9 mouse cellular contexts compared by ENCODE assay signal in genomic region chr19:61224678-61225525, GRCm38 (mm10). TPM values are rescaled to one million over a fixed set of nuclear protein-coding genes. Genes with fewer than 3 reads are reported as not detected.
DNase-seq lines count a peak whose midpoint lies in the region; ATAC-seq and TF ChIP-seq lines count a peak whose summit lies in the region.
"Had no signal": no experiment of that assay in that cellular context is flagged by ENCODE, and none has a peak within 500 bp of the region (broad histone marks: within the 10 kb centered on the region; RNA-seq: fewer than 3 reads in every experiment).

No protein-coding gene starts in this region.

- intact Hi-C loops in left cerebral cortex, postnatal 14 days (cut with DNase I) = no loop called here

- H3K4me2 ChIP-seq in CH12.LX (ENCODE audit: insufficient read depth, low read depth, poor library complexity, severe bottlenecking) = no peak overlapping the region
- peak overlapping the region; percentile 62 for H3K4me2 ChIP-seq in heart, postnatal 0 days (ENCODE audit: low read depth, low read length)

- H3K9ac ChIP-seq in CH12.LX (ENCODE audit: insufficient read depth, low read depth) = no peak overlapping the region
- no peak overlapping the region for H3K9ac ChIP-seq in heart, postnatal 0 days (replicated peaks; ENCODE audit: low read depth, low read length)

- TF ChIP-seq CTCF in CH12.LX (conservative IDR thresholded peaks at IDR 0.05 in 1 of 2, IDR thresholded peaks at IDR 0.05 in 1 of 2; ENCODE audit: low read depth in 2 of 2, low read length in 2 of 2) = no peak
- no peak for TF ChIP-seq CTCF in heart, postnatal 0 days (IDR thresholded peaks at IDR 0.05; ENCODE audit: low read depth)

- peaks cover 0 to 4% of the 10 kb centered on the region in 2 experiments; a peak in 2 of 4 replicates for H3K4me1 ChIP-seq in CH12.LX (ENCODE audit: control insufficient read depth in 1 of 2, insufficient read depth in 2 of 2)
- H3K4me1 ChIP-seq in heart, postnatal 0 days (ENCODE audit: control insufficient read depth, insufficient read depth) = no peaks in the 10 kb centered on the region

- no peak overlapping the region for H3K4me3 ChIP-seq in CH12.LX (replicated peaks in 1 of 3; ENCODE audit: low read depth in 2 of 3, low read length in 2 of 3, poor library complexity in 1 of 3)
- peak overlapping the region; percentile 63 for H3K4me3 ChIP-seq in heart, postnatal 0 days (ENCODE audit: low read depth, low read length)

- TF ChIP-seq RAD21 in CH12.LX (IDR thresholded peaks at IDR 0.05; ENCODE audit: low read depth, low read length) = no peak

- ATAC-seq in heart, postnatal 0 days (ENCODE audit: insufficient read depth, low read depth) = peak; percentile 7; the same call in 1 of the 2 replicates
- ATAC-seq in inflammation-experienced regulatory T-cells, adult 6 months = no peak

- no peak overlapping the region for H3K27ac ChIP-seq in CH12.LX (ENCODE audit: insufficient read depth, low read depth)
- no peak overlapping the region for H3K27ac ChIP-seq in heart, postnatal 0 days (ENCODE audit: low read depth)

- no peak for TF ChIP-seq POLR2A in CH12.LX (IDR thresholded peaks at IDR 0.05; ENCODE audit: low read depth, low read length)

- peaks cover 3 to 25% of the 10 kb centered on the region in 2 experiments for H3K36me3 ChIP-seq in CH12.LX (replicated peaks in 1 of 2; ENCODE audit: control insufficient read depth in 1 of 2, insufficient read depth in 1 of 2, low read length in 1 of 2)
- no peaks in the 10 kb centered on the region for H3K36me3 ChIP-seq in heart, postnatal 0 days (replicated peaks; ENCODE audit: control insufficient read depth, insufficient read depth, low read length)

- H3K79me2 ChIP-seq in CH12.LX (replicated peaks; ENCODE audit: control insufficient read depth, extremely low read depth, insufficient read depth, poor library complexity, severe bottlenecking) = no peaks in the 10 kb centered on the region

- peaks cover 30% of the 10 kb centered on the region for H3K9me3 ChIP-seq in CH12.LX (replicated peaks; ENCODE audit: low read length)
- 0 out of 2 replicates have a peak, but pooled peaks cover 3% of the 10 kb centered on the region for H3K9me3 ChIP-seq in heart, postnatal 0 days (replicated peaks; ENCODE audit: control insufficient read depth, low read length)

- in situ Hi-C loops in CH12.LX (cut with MboI; ENCODE audit: low pct_ligation_motif_present, low pct_unique_long_range_greater_than_20kb, low sequenced_read_pairs) = no loop called here

- peak; percentile 9 for DNase-seq in gastrocnemius, postnatal 25 days
- DNase-seq in gastrocnemius, postnatal 4 days (ENCODE audit: low spot score in 2 of 2) = no peak
- DNase-seq in CH12.LX (ENCODE audit: extremely low read depth) = no peak
- peak; percentile 56 for DNase-seq in cerebellum, adult 9-11 months
- DNase-seq in heart, postnatal 0 days (ENCODE audit: low spot score) = peak; percentile 7
- peak; percentile 17 to 30 for DNase-seq in left cerebral cortex, postnatal 14 days (ENCODE audit: low spot score in 2 of 2)
- peak; percentile 42 for DNase-seq in naive thymus-derived CD4-positive, alpha-beta T cell, adult 2 months (ENCODE audit: low read depth)

- H3K27me3 ChIP-seq in CH12.LX (replicated peaks) = no peaks in the 10 kb centered on the region
- H3K27me3 ChIP-seq in heart, postnatal 0 days (ENCODE audit: control insufficient read depth, insufficient read depth, low read length) = no peaks in the 10 kb centered on the region

- dilution Hi-C loops in CH12.LX (cut with MboI; ENCODE audit: extremely low pct_ligation_motif_present, extremely low pct_unique_long_range_greater_than_20kb, low sequenced_read_pairs) = no loop called here

- 47% methylated on average over 41 of the region's 53 CpGs for WGBS in heart, postnatal 0 days

- TF ChIP-seq EP300 in CH12.LX (IDR thresholded peaks at IDR 0.05; ENCODE audit: low read length) = no peak
- no peak for TF ChIP-seq EP300 in heart, postnatal 0 days (IDR thresholded peaks at IDR 0.05; ENCODE audit: low read depth)

TF ChIP-seq in CH12.LX, 34 proteins besides CTCF, POLR2A, EP300 and RAD21:
- TF ChIP-seq E2F4 (IDR thresholded peaks at IDR 0.05; ENCODE audit: insufficient replicate concordance, low read depth, low read length) (no peak), ZKSCAN1 (IDR thresholded peaks at IDR 0.05; ENCODE audit: borderline replicate concordance, low read depth, low read length) (peak; percentile 29; the same call in 1 of the 2 replicates)

RNA-seq across cellular contexts. Expression of gene Csf2ra, which starts 3.3 kb away (rescaled TPM):
- total RNA-seq in gastrocnemius, postnatal 25 days (2021) = 1 to 10 TPM; 1.3 to 2.1 TPM
- total RNA-seq in gastrocnemius, postnatal 4 days (2021) = 1 to 10 TPM; 6.2 to 8.7 TPM
- total RNA-seq in CH12.LX (2012; rRNA removed) (3.9 and 4.3 TPM in 2 replicates), CH12.LX (2014; rRNA removed) (2.3 and 2.9 TPM in 2 replicates)
- polyA plus RNA-seq in CH12.LX (2012; ENCODE audit: insufficient read length, low read depth) = 6.6 and 10.4 TPM in 2 replicates
- total RNA-seq in heart, postnatal 0 days (2014; rRNA removed; ENCODE audit: low replicate concordance) = 8.0 and 24.5 TPM in 2 replicates
- polyA plus RNA-seq in heart, postnatal 0 days (2015; fragmentation: Nextera tagmentation; extraction: Ambion mirVana) = 14.9 and 15.5 TPM in 2 replicates
- 10 to 100 TPM; 32.1 to 34.5 TPM for total RNA-seq in left cerebral cortex, postnatal 14 days (2021)
- polyA plus RNA-seq in inflammation-experienced regulatory T-cells, adult 6 months (2017; shearing (Covaris generic)) = 1 to 10 TPM; 1.1 to 1.4 (median 1.2) TPM

RNA-seq across cellular contexts. Expression of gene Gm6020, which starts 41.2 kb away (rescaled TPM):
- not detected for total RNA-seq in gastrocnemius, postnatal 25 days (2021)
- total RNA-seq in gastrocnemius, postnatal 4 days (2021) = not detected
- total RNA-seq in CH12.LX (2012; rRNA removed) = not detected in 2 replicates
- total RNA-seq in CH12.LX (2014; rRNA removed) = not detected in 2 replicates
- polyA plus RNA-seq in CH12.LX (2012; ENCODE audit: insufficient read length, low read depth) = not detected in 2 replicates
- total RNA-seq in heart, postnatal 0 days (2014; rRNA removed; ENCODE audit: low replicate concordance) = not detected in 2 replicates
- polyA plus RNA-seq in heart, postnatal 0 days (2015; fragmentation: Nextera tagmentation; extraction: Ambion mirVana) = not detected in 2 replicates
- not detected for total RNA-seq in left cerebral cortex, postnatal 14 days (2021)
- not detected for polyA plus RNA-seq in inflammation-experienced regulatory T-cells, adult 6 months (2017; shearing (Covaris generic))
- total RNA-seq: left cerebral cortex, postnatal 36 days had no signal

RNA-seq across cellular contexts. Expression of gene Gm7102, which starts 48.8 kb away (rescaled TPM):
- total RNA-seq in gastrocnemius, postnatal 25 days (2021) = not detected
- total RNA-seq in gastrocnemius, postnatal 4 days (2021) = not detected
- total RNA-seq in CH12.LX (2012; rRNA removed) (0.08 TPM in 1 of 2 replicates, not detected in the other), CH12.LX (2014; rRNA removed) (0.28 and 0.31 TPM in 2 replicates)
- 0.78 and 2.1 TPM in 2 replicates for polyA plus RNA-seq in CH12.LX (2012; ENCODE audit: insufficient read length, low read depth)
- total RNA-seq in heart, postnatal 0 days (2014; rRNA removed; ENCODE audit: low replicate concordance) = 0.77 TPM in 1 of 2 replicates, not detected in the other
- polyA plus RNA-seq in heart, postnatal 0 days (2015; fragmentation: Nextera tagmentation; extraction: Ambion mirVana) = 0.15 TPM in 1 of 2 replicates, not detected in the other
- not detected for total RNA-seq in left cerebral cortex, postnatal 14 days (2021)
- not detected for polyA plus RNA-seq in inflammation-experienced regulatory T-cells, adult 6 months (2017; shearing (Covaris generic))
- total RNA-seq: left cerebral cortex, postnatal 36 days had no signal

Comparison
In these comparisons a context has a peak if more than half of its experiments do, and no peak if none do; other contexts are left out.
1. DNase-seq: peak in gastrocnemius, postnatal 25 days (single experiment), cerebellum, adult 9-11 months (single experiment), heart, postnatal 0 days (single experiment), left cerebral cortex, postnatal 14 days (2 of 2) and naive thymus-derived CD4-positive, alpha-beta T cell, adult 2 months (single experiment); none in gastrocnemius, postnatal 4 days (0 of 2) and CH12.LX (single experiment).